Mouse (Mus musculus) splenic B cell, adult 2 months (primary cell): ENCODE results near the gene Cxxc4.

Source experiments
- DNase-seq: peaks from one replicate; pipeline ENCODE4 v3.0.0-alpha.2; 2011; ENCODE audit warnings: low read depth, low spot score
- H3K27me3 ChIP-seq: 2 replicates; pipeline ENCODE4 v1.6.1; 2012; ENCODE audit warnings: mild to moderate bottlenecking, low read length, moderate library complexity, mixed read lengths; ENCODE audit not compliant: control insufficient read depth, poor library complexity, insufficient read depth, severe bottlenecking
- H3K36me3 ChIP-seq: 2 replicates; pipeline ENCODE4 v1.6.1; 2012; ENCODE audit warnings: mild to moderate bottlenecking, low read length, moderate library complexity, mixed read lengths; ENCODE audit not compliant: control insufficient read depth, poor library complexity, insufficient read depth, severe bottlenecking

Gene Cxxc4

DNA sequence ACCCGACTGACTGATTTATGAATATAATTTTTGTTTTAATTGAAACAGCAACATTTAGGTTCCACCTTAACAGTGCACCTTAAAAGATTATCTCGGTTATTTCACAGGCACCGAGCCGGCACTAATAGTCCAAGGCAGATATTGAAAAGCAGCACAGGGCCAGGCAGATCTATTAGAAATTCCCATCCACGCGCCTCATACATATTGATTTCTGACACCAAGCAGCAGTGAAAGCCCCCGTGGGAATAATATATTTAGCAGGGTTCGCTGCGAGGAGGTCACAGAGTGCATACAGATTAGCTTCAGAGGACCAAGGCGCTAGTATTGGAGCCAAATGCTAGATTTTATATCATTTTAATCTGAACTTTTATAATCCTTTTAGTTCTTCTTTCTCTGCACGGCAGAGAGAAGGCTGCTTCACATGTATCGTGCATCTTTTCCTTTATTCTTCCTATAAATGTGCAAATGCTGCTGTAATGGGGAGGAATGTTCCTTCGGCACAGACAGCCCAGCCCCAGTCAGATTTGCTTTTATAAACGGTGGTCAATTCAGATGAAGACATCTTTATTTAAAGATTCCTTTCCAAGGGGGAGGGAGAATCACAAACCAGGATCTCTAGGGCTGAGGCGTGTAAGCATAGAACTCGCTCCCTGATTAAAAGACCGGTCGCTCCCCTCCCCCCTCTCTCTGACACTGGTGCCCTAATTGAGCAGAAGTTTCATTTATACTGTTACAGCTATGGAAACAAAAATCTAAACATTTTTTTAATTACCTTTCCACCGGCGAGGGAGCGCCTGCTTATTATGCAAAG lies 66.6 kb downstream of the Cxxc4 start:
- no peaks in the 10 kb centered on the region for H3K27me3 ChIP-seq
- no peaks in the 10 kb centered on the region for H3K36me3 ChIP-seq
- no peak for DNase-seq

DNA sequence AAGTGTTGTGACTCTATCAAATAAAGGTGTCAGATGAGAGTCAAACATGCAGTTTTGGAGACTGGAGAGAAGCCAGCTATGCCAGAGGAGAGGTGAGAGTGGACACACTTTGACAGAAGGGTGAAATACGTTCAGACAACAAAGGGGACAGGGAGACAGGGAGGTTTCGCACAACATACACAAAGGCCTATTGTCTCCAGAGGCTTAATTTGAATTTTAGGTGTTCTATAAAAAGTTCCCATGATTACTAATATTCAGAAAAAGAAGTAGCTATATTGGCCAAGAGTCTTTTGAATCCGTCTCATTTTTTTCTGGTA lies 67.2 kb downstream of the Cxxc4 start:
- H3K36me3 ChIP-seq = no peaks in the 10 kb centered on the region
- no peaks in the 10 kb centered on the region for H3K27me3 ChIP-seq
- DNase-seq = no peak

DNA sequence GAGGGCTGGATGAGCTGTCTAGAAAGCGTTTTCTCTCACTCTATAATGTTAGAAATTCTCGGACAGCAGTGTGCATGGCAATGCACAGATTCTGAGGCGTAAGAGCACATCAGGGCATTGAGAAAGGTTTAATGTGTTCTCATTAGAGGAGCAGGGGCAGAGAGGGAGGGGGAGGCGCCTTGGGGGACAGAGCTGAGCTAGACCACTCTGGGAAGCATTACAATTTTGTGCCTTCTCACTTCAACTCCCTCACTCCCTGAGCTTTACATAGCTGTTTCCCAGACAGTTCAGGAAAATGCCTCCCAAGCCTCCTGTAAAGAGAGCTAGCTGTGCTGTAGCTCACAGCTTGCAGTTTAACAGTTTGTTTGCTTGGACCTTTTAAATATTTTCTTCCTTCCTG lies 70.2 kb downstream of the Cxxc4 start:
- Histone ChIP-seq H3K36me3 (no peaks in the 10 kb centered on the region), H3K27me3 (no peaks in the 10 kb centered on the region)
- no peak for DNase-seq

DNA sequence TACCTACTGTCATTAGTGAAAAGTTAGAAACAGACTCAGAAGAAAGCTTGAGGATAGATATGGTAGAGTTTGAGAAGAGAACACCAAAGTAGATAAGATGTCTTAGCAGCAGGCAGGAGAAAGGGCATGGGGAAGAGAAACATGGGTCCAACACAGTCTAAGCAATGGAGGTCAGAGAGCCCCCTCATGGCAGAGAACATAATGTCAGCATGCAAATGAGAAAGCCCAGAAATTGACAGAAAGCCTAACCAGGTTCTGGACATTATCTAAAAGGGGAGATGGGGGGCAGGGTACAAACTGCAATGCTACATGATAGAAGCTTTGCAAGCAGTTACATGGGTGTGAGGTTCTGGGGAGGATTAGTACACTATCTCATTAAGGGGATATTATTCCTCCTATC lies 71.5 kb downstream of the Cxxc4 start:
- Histone ChIP-seq H3K27me3 (no peaks in the 10 kb centered on the region), H3K36me3 (no peaks in the 10 kb centered on the region)
- DNase-seq = no peak
